Mouse (Mus musculus): Measurements from ENCODE around the gene 1700057G04Rik.

1700057G04Rik gene

DNA sequence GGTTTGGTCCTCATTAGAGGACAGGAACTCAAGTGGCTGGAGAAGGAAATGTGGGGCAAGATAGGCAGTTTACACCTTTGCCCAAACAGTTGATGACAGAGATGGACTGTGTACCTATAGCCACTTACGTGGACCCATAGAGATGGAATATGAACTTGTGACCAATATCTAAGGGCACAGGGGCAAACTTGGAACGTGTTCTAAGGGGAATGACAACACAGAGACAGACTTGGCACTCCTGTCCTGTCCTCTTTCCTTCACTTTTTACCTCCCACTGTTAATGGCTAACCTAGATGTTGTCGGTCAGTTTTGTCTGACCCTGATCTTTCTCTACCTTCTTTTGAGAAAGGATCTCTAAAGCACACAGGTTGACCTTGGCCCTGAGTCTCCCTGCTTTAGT lies 74.2 kb downstream of the 1700057G04Rik start:
- no peak for DNase-seq (ENCODE audit: extremely low read depth, low read depth, low spot score)

GRCm38 (mm10) chr9:92384401-92384800 lies 75.2 kb downstream of the 1700057G04Rik start:
- no peak for DNase-seq (ENCODE audit: extremely low read depth, low read depth, low spot score)

- DNase-seq (ENCODE audit: extremely low read depth, low read depth, low spot score): no peak
Measured at GRCm38 (mm10) chr9:92385831-92386230, 76.7 kb downstream of the 1700057G04Rik start.

- no peak for DNase-seq (ENCODE audit: extremely low read depth, low read depth, low spot score)
Measured at GRCm38 (mm10) chr9:92386871-92387270, 77.7 kb downstream of the 1700057G04Rik start.

GRCm38 (mm10) chr9:92387404-92387803 lies 78.2 kb downstream of the 1700057G04Rik start:
- no peak for DNase-seq (ENCODE audit: extremely low read depth, low read depth, low spot score)

DNA sequence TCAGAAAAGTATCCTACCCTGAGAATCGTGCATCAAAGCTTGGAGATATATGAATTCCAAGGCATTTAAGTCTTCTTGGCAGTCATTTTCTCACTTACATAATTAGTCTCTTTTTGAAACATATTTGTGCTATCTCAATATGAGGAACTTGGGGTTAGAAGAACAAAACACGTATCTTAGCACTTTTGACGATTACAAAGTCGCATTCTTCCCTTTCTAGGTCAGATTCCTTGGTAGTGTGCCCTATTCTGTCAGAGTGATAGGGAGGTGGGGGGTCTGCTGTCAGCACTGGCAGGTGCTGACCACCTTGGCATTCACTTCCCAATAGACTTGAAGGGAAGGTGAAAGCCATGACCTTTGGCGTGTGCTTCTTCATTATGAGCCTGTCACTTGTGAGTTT lies 93.5 kb downstream of the 1700057G04Rik start:
- DNase-seq (ENCODE audit: extremely low read depth, low read depth, low spot score): no peak
